Mouse (Mus musculus): ENCODE measurements around the gene Llgl2.
A peak's percentile ranks its signal among the peaks of the same experiment; 100 is the strongest.

Llgl2 gene

GRCm38 (mm10) chr11:115808696-115809310, 15.0 kb upstream of the Llgl2 start:
- DNase-seq (ENCODE audit: low read depth in 1 of 2, low spot score in 2 of 2) = no peak

DNA sequence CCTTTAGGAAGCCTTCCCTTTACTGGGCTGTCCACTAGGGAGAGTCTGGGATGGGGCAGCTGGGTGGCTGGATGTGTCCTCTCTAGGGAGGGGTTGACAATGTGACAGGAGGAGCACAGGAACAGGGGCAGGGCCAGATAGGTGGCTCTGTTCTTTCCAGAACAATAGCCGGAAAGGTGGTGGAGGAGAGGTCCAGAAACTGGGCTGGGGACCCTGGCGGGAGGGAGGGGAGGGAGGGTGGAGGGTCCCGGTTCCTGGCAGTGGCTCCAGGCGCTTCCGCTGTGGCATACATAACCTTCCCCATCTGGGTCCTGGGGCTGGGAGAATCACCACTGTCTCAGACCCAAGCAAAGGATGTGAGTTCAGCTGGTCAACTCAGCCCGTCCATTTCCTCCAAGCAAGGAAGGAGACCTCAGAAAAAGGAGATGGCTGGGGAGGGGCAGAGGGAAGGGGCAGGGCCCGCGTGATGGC, 14.5 kb upstream of the Llgl2 start:
- DNase-seq (ENCODE audit: low read depth in 1 of 2, low spot score in 2 of 2) = no peak

DNA sequence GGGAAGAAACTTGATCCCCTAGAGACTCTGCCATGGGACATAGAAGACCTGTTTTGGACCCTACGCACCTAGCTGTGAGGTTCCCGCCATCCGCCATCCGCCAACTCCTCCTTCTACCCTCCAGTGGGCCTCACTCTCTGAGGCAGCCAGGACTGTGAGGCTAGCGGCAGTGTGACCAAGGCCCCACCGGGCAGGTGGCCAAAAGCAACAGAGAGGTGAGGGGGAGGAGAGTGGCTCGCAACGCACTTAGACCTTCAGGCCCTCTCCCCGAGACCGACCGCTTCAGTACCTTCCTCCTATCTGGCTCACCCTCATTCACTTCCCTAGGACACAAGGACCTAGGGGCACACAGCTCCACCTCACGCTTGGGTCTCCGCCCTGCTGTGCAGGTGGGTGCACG, 13.5 kb upstream of the Llgl2 start:
- DNase-seq (ENCODE audit: low read depth in 1 of 2, low spot score in 2 of 2) = no peak

DNA sequence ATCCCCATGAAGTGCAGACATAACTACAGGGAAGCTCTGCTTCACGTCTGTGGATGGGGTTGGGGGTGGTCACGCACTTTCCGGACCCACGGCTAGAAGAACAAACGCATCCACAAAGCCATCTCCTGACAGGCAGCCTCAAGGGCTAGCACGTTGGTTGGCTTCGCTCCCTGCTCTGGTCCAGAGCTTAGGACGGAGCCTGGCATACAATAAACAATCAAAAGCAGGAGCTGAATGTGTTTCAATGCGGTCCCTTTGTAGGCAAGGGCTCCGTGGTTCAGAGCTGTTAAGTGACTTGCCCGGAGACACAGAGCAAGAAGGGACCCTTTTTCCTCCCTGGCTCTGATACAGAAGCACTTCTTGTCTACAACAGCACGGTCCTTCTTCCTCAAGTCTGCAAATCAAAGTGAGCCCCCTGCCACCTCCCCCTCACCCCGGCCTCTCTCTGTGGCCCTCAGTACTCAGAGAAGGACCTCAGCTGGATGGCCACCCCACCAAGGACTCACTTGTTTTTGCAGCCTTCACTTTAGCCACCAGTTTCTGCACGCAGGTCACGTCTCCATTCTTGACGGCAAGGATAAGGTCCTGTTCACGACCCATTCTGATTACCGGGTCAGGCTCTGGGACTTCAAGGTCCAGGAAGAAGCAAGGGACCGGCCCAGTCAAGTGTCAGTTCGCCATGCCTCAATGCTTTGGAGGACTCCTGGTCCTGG, 12.3 kb upstream of the Llgl2 start:
- DNase-seq (ENCODE audit: low read depth in 1 of 2, low spot score in 2 of 2) = no peak

DNA sequence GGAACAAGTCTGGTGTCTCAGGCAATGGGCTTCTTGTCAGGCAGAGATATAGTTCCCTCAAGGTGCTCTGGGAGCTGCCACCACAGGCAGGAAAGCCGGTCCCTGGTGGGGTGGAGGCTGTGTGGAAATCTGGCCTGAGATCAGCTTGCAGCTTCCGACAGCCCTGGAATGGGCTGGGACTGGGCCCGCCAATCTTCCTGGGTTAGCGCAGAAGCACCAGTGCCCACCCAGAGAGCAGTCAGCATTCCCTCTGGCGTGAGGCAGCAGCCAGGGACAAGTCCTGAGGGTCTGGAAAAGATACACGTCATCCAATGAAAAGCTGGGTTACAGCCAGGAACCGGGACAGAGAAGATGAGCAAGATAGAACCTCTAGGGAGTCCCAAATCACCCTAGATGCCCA, 11.8 kb upstream of the Llgl2 start:
- DNase-seq (ENCODE audit: low read depth in 1 of 2, low spot score in 2 of 2) = no peak

GRCm38 (mm10) chr11:115812533-115813420, 11.1 kb upstream of the Llgl2 start:
- no peak for DNase-seq (ENCODE audit: low read depth in 1 of 2, low spot score in 2 of 2)

GRCm38 (mm10) chr11:115813507-115814296, 10.1 kb upstream of the Llgl2 start, which contains the start of gene Caskin2:
Gene Caskin2, minus strand, starts transcription at chr11:115813639.
- DNase-seq (ENCODE audit: low read depth in 1 of 2, low spot score in 2 of 2) = peak; percentile 86 to 88

DNA sequence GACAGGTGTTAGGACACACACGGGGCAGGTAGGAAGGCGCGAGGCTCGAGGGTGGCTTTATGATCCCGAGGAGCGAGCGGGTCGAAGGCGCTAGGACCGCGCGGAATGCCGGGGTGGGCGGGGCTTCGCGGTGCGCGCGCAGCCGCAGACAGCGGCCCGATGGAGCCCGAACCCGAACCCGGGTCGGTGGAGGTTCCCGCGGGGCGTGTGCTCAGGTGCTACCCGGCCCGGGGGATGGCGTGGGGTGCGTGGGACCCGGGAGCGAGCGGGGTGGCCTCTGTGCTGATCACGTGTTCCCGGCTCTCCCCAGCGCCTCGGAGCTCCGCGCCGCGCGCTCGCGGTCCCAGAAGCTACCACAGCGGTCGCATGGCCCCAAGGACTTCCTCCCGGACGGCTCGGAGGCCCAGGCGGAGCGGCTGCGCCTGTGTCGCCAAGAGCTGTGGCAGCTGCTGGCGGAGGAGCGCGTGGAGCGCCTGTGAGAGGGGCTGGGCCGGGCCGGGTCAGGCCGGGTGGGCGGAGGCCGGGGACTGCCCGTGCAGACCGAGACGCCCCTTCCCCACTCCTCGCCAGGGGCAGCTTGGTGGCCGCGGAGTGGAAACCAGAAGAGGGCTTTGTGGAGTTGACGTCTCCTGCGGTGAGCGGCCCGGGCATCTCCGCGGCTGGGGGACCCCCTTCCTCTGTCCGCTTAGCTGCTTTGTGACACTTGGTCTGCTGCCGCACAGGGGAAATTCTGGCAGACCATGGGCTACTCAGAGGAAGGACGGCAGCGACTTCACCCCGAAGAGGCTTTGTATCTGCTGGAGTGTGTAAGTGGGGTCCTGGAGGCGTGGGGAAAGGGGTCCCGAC, 9.0 kb upstream of the Llgl2 start, which contains the start of gene Tsen54:
Gene Tsen54 (plus strand): TSS at position 120 of the 846 bp plus-strand sequence.
- peak; percentile 45 to 72 for DNase-seq (ENCODE audit: low read depth in 1 of 2, low spot score in 2 of 2)

DNA sequence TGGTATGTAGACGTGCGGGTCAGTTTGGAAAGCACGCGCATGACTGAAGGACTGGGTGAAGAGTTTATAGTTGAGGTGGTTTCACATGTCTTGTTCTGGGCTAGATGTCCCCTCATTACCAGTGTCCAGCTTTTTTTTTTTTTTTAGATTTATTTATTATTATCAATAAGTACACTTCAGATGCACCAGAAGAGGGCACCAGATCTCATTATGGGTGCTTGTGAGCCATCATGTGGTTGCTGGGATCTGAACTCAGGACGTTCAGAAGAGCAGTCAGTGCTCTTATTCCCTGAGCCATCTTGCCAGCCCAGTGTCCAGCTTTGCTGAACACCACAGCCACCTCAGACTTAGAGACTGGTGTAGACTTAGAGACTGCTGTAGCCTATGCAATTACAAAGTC, 6.5 kb upstream of the Llgl2 start:
- DNase-seq (ENCODE audit: low read depth in 1 of 2, low spot score in 2 of 2) = no peak

- DNase-seq (ENCODE audit: low read depth in 1 of 2, low spot score in 2 of 2) = no peak
Observed at GRCm38 (mm10) chr11:115819915-115820623, 3.8 kb upstream of the Llgl2 start.

DNA sequence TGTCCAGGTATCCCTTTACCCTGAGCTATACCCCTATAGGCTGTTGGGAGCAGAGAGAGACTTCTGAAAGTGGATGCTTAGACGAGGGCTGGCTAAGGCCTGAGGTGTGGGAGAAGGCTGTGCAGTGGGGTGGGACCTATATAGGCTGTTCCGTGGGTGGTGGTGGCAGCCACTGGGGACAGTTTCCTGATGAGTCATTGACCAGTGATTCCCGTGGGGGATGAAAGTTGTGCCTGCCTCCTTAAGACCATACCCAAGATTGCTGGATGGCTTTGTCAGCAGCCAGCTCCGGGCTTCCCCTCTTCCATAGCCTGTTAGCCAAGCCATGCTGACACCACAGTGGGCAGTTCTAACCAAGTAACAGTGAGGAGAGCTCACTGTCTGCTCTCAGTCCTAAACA, 2.8 kb upstream of the Llgl2 start:
- no peak for DNase-seq (ENCODE audit: low read depth in 1 of 2, low spot score in 2 of 2)

DNA sequence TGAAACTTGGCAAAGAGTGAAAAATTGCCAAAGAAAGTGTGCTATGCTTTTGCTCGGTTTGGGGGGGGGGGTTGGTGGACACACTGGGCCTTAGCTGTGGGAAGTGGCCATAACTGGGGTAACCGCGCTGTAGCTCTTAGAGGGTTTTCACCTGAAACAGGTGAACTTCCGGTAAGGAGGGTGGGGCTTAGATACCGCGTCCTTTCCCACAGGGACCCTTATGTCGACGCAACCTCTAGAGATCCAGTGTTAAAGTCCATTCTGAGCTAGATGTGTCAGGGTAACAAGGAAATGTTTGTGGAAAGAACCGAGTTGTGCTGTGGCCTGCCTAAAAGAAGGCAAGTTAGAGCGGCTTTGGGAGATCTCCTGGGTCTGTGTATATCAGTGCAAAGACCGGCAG, 964 bp downstream of the Llgl2 start:
- no peak for DNase-seq (ENCODE audit: low read depth in 1 of 2, low spot score in 2 of 2)

DNA sequence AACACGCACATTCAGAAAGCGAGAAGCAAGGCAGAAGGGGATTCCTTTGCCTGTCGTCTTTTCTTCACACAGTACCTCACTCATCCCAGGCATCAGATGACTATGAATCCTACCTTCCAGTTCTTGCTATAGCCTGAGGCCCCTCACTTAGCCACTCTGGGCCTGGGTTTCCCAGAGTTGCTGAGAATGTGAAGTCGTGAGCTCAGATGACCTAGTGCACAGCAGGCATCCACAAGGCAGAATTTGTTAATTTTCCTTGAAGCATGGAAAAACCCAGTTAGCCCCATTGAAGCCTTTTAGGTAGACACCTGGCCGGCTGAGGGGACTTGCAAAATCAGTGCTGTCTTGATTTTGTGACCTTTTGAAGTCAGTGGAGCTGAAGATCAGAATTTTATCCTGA, 2.6 kb downstream of the Llgl2 start:
- DNase-seq (ENCODE audit: low read depth in 1 of 2, low spot score in 2 of 2) = no peak

- DNase-seq (ENCODE audit: low read depth in 1 of 2, low spot score in 2 of 2) = no peak
Observed at GRCm38 (mm10) chr11:115827624-115828023, 3.8 kb downstream of the Llgl2 start.

DNA sequence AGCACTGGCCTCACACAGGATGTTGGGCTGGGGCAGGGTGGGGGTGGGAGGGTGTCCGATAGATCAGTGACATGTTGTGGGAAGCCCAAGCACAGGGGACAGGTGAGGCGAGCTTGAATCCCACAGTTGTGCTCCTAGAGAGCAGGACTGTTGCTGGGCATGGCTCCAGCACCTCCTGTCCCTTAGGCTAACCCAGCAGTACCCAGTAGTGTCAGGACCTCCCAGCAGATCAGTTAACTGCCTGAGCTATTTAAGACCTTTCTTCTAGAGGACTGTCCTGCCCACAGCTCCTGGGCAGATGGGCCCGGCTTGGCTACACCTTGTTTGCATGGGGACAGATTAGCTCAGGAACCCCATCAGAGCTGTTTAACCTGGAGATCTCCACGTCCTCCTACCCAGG, 5.2 kb downstream of the Llgl2 start:
- no peak for DNase-seq (ENCODE audit: low read depth in 1 of 2, low spot score in 2 of 2)

- no peak for DNase-seq (ENCODE audit: low read depth in 1 of 2, low spot score in 2 of 2)
Observed at GRCm38 (mm10) chr11:115830550-115831325, 6.9 kb downstream of the Llgl2 start.

DNA sequence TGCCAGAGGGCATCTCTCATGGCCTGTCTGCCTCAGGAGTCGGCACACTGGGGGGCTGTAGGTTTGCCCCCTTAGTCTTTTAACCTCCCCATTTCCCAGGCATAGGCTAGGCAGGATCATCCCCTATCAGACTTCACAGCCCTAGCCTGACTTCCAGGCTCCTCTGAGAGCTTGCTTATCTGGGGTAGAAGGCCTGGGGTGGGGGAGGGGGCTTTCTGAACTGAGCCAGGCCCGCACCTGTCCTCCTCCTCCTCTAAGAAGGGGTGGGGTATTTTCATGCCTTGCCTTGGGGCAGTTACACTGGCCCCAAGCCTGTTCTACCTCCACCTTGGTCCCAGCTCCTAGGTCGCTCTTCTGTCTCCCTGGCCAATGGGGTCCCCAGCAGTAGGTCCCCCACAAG, 7.7 kb downstream of the Llgl2 start:
- DNase-seq (ENCODE audit: low read depth in 1 of 2, low spot score in 2 of 2) = no peak

GRCm38 (mm10) chr11:115832064-115832463, 8.2 kb downstream of the Llgl2 start:
- no peak for DNase-seq (ENCODE audit: low read depth in 1 of 2, low spot score in 2 of 2)

GRCm38 (mm10) chr11:115832523-115832922, 8.7 kb downstream of the Llgl2 start:
- DNase-seq (ENCODE audit: low read depth in 1 of 2, low spot score in 2 of 2) = no peak

Measured in monocyte, adult 2 months (primary cell).